Mouse (Mus musculus) heart, embryonic 14.5 days (tissue): Measurements from ENCODE around the gene Rpa3. TPM values are rescaled to one million over a fixed set of nuclear protein-coding genes. Genes with fewer than 3 reads are reported as not detected.

Experiments
- ATAC-seq: fragments of 200-750 bp; cut with Nextera tagmentation; 2 replicates; pipeline ENCODE4 v1.8.0; 2017; ENCODE audit warnings: low read depth, moderate TSS enrichment; ENCODE audit not compliant: insufficient number of reproducible peaks, insufficient read depth, low FRiP score
- H3K27ac ChIP-seq, 2 experiments: fragments of 200-500 bp in 1 of 2; fragments of 300-500 bp in 1 of 2; sonication (generic) in 1 of 2; replicated peaks in 1 of 2; 2 replicates each; pipeline ENCODE4 v1.5.1; 2012 to 2014; ENCODE audit warnings: low read depth in 2 of 2, low read length in 2 of 2, control low read depth in 1 of 2, mild to moderate bottlenecking in 1 of 2, mixed read lengths in 1 of 2; ENCODE audit not compliant: control insufficient read depth in 1 of 2, insufficient read depth in 1 of 2
- H3K27me3 ChIP-seq: fragments of 300-500 bp; sonication (generic); 2 replicates; pipeline ENCODE4 v1.6.1; 2014; ENCODE audit warnings: mild to moderate bottlenecking, low read length, control low read depth; ENCODE audit not compliant: control insufficient read depth, insufficient read depth
- H3K36me3 ChIP-seq: fragments of 300-500 bp; sonication (generic); 2 replicates; pipeline ENCODE4 v1.6.1; 2014; ENCODE audit warnings: mild to moderate bottlenecking, control low read depth, low read length, mixed read lengths; ENCODE audit not compliant: control insufficient read depth, insufficient read depth
- H3K4me1 ChIP-seq, 2 experiments: fragments of 200-500 bp in 1 of 2; fragments of 300-500 bp in 1 of 2; sonication (generic) in 1 of 2; 2 replicates each; pipeline ENCODE4 v1.6.1; 2012 to 2014; ENCODE audit warnings: low read length in 2 of 2, control low read depth in 1 of 2, mixed read lengths in 1 of 2; ENCODE audit not compliant: control insufficient read depth in 2 of 2, insufficient read depth in 2 of 2
- H3K4me2 ChIP-seq: fragments of 300-500 bp; sonication (generic); 2 replicates; pipeline ENCODE4 v1.6.1; 2014; ENCODE audit warnings: mild to moderate bottlenecking, low read length
- H3K4me3 ChIP-seq, 2 experiments: fragments of 200-500 bp in 1 of 2; fragments of 300-500 bp in 1 of 2; sonication (generic) in 1 of 2; 2 replicates each; pipeline ENCODE4 v1.5.1; 2012 to 2014; ENCODE audit warnings: low read length in 2 of 2, mild to moderate bottlenecking in 2 of 2, control low read depth in 1 of 2, low read depth in 1 of 2, moderate library complexity in 1 of 2; ENCODE audit not compliant: control insufficient read depth in 1 of 2, insufficient read depth in 1 of 2
- H3K9ac ChIP-seq: fragments of 300-500 bp; sonication (generic); 2 replicates; pipeline ENCODE4 v1.6.1; 2014; ENCODE audit warnings: mild to moderate bottlenecking, low read length
- H3K9me3 ChIP-seq: fragments of 300-500 bp; sonication (generic); 2 replicates; pipeline ENCODE4 v1.6.1; 2016; ENCODE audit warnings: low read length, control low read depth; ENCODE audit not compliant: control insufficient read depth
- WGBS: fragments of 180-500 bp; shearing (Covaris S2); extraction: QIAGEN DNeasy Blood & Tissue Kit; methylation state at CpG from one replicate; pipeline ENCODE4 v1.1.7; 2014; 5-methylcytosine and 5-hydroxymethylcytosine counted together
- polyA plus RNA-seq: library from polyadenylated mRNA; unstranded; fragments of >200 nt; fragmentation: Nextera tagmentation; extraction: Ambion mirVana; gene quantifications from 2 replicates; pipeline ENCODE4 v1.2.1, GENCODE M21; 2014

Rpa3 gene
- 103 and 109 TPM in 2 replicates for polyA plus RNA-seq

DNA sequence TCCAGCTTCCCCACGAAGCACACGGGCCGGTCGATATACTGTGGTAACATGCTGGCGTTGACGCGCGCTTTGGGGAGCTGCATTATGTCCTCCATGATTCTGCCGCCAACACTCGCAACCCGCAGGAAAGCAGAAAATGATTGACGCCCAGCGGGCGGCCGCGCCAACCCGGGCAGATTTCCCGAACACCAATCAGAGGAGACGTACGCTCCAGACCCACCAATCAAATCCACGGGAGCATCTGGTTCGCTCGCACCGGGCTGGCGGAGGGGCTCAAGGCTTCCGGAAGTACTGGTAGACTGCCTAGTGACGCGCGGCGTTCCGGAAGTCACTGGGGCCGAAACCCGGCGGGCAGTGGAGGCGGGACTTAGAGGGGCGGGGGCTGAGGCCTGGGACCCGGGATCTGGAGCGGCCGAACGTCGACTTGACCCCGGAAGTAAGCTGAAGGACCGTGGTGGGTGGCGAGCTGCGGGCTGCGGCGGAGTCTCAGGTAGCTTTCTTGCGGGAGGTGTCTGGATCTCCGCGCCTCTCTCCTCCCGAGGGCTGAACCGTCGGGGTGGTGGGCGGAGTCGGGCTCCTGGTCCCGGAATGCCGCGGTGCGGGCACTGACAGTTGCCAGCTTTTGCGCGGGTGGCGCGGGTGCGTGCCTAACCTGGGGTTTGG, at the start of gene Rpa3, which contains the start of the genes Umad1 and Gm45062:
TSS of gene Rpa3 (minus strand) at position 170 of the 663 bp plus-strand sequence.
TSS of gene Umad1 (plus strand) at position 285 of the 663 bp plus-strand sequence.
TSS of gene Gm45062 (plus strand) at position 447 of the 663 bp plus-strand sequence.
- ATAC-seq, result peak; percentile 100
- under 1% methylated on average over 63 of the region's 64 CpGs for WGBS

DNA sequence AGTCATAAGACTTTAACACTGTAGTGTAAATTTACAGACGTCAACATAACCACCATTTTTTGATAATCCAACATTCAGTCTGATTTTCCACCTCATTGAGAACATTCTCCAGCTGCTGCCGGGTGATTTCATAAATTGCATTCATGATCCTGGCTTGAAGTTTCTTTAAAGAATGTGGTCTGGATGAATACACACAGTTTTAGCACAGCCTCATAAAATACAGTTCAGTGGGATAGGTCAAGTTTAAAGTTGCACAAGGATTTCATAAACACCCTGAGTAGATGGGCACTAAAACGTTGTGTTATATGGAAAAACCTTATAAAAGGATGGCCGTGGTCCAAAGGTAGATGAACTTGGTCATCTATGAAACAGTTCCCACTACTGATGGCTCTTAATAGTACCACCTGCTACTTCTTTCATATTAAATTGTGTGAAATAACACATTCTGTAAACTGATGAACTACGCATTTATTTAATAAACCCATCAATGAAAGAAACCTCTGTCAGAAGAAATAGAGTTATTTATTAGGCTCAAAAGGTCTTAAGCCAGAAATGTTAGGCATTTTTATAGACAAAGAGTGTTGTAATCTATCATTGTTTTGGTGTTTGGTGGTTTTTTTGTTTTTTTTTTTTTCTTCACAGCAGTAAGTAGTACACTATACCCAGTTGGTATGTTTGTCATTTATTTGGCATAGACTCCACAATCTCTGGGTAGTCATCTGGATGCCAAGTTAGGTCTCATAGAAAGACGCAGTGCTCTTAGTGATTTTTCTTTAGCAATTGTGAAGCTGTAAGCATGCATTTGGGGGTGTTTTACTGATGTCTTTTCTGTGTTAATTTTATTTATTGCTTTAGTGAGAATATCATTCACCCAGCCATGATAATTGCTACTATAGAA, 49.2 kb upstream of the Rpa3 start:
- Histone ChIP-seq H3K9me3 (no peaks in the 10 kb centered on the region), H3K9ac (no peak overlapping the region), H3K4me1 (no peaks in the 10 kb centered on the region), H3K27ac (no peak overlapping the region), H3K27me3 (no peaks in the 10 kb centered on the region), H3K4me2 (no peak overlapping the region), H3K36me3 (no peaks in the 10 kb centered on the region), H3K4me3 (no peak overlapping the region)
- 86% methylated on average over 6 of the region's 6 CpGs for WGBS
- no peak for ATAC-seq

More for the DNA sequence above, at the start of gene Rpa3, which contains the start of the genes Umad1 and Gm45062:
- peak within 1 kb of the TSS; percentile 62 to 79 for H3K4me3 ChIP-seq
- no peaks in the 10 kb centered on the region for H3K27me3 ChIP-seq
- H3K9me3 ChIP-seq, result no peaks in the 10 kb centered on the region
- H3K27ac ChIP-seq, result peak within 1 kb of the TSS; percentile 60 to 79
- H3K4me1 ChIP-seq, result peaks cover 0 to 13% of the 10 kb centered on the region in 2 experiments; a peak in 2 of 4 replicates
- H3K4me2 ChIP-seq, result peak within 1 kb of the TSS; percentile 91
- H3K36me3 ChIP-seq, result peaks cover 27% of the 10 kb centered on the region
- H3K9ac ChIP-seq, result peak within 1 kb of the TSS; percentile 80

DNA sequence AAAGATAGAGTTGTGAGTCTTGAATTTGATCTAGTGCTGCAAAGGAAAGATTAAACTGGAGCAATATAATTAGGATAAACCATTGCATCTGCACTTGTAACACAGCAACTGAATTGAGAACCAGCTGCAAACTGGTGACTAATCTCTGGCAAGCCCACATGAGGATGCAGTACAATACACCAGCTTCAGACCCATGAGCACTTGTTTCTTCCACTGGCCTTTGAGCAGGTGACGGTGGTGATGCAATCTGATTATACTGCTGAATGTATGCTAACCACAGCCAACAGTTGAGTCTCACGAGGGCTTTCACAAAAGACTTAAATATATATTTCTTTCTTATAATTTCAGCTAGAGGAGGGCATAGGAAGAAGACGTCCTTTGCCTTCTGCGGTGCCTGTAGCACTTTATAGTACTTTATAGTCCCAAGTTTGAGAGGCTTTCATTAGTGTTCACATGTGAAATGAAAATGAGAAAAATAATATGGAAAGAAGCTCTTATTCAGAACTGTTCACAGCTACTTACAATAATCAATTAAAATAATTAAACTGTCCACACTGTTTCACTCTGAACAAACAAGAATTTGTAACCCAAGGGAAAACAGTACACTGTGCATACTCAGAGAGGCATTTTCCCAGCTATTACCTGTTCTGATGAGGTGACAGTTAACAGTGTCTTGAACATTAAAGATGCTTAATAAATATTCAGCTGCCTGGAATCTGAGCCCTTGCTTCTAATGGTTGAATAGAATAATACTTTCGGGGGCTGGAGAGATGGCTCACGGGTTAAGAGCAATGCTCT, 40.3 kb upstream of the Rpa3 start:
- Histone ChIP-seq H3K4me2 (no peak overlapping the region), H3K9ac (no peak overlapping the region), H3K9me3 (no peaks in the 10 kb centered on the region), H3K27me3 (no peaks in the 10 kb centered on the region), H3K36me3 (no peaks in the 10 kb centered on the region), H3K27ac (no peak overlapping the region), H3K4me1 (no peaks in the 10 kb centered on the region), H3K4me3 (no peak overlapping the region)
- no peak for ATAC-seq
- WGBS, result 89% methylated on average over 6 of the region's 6 CpGs

DNA sequence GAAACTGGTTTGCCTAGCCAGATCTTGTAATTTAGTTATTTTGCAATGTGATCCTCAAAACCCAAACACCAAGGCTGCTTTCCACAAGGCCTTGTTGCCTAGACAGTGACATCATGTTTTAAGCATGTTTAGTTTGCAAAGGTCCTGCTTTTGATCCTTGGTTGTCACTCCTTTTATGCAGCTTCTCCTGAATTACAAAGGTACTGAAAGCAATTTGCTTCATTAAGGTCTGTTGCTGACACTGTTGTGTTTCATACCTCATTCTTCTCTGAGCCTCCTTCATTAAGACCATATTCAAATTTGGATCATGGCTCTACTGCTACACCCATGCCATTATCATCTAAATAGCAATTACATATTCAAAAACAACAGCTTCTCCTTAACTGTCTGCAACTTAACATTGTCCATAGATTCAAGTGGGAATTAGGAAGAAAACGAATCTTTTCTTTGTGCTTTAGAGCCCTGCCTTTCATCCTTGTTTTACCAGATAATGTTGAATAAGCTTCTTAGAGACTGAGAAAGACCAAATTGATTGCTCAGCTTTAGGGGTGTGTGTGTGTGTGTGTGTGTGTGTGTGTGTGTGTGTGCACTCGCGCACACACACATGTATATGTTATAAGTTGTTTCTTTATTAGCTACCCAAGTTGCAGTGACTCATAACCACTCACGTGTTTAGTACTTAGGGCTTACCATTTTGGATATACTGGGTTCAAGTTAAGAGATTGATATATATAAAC, 35.2 kb upstream of the Rpa3 start:
- Histone ChIP-seq H3K27me3 (no peaks in the 10 kb centered on the region), H3K27ac (no peak overlapping the region), H3K9me3 (no peaks in the 10 kb centered on the region), H3K36me3 (no peaks in the 10 kb centered on the region), H3K9ac (no peak overlapping the region), H3K4me1 (0 out of 4 replicates have a peak, but pooled peaks cover 0 to 4% of the 10 kb centered on the region in 2 experiments), H3K4me2 (no peak overlapping the region), H3K4me3 (no peak overlapping the region)
- 83% methylated on average over 4 of the region's 4 CpGs for WGBS
- ATAC-seq, result no peak

DNA sequence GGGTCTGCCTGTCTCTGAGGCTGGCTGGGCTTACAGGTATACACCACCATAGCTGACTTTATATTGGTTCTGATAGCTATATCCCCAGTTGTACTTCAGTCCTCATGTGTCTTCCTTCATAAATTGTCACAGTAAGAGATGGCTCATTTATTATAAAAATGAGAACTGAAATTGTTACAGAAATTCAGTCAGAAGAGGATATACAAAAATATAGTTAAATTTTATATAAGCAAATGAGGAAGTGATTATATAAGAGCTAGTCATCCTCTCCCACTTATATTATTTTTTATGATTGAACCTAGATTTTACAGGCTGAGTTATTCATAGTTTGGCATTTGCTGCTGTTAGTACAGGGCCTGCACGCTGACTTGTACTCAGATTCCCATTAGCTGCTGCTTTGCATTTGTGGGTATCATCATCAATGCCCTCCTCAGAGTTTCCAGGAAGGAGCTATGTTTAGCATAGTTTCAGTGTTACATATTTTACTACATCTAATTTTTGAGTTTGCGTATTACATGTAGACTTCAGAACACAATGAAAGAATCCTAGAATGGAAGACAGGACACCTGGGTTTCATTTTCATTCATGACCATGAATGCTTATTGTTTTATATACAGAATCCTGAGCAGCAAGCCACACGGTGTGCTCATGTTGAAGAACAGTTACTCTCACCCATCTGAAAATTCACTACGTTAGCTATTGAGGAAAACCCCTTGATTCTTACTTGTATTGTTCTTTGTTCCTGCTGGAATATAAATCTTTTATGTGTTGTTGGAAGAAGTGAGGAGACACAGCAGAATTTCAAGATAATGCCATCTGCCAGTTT, 30.0 kb upstream of the Rpa3 start:
- 86% methylated on average over 4 of the region's 4 CpGs for WGBS
- H3K4me2 ChIP-seq, result no peak overlapping the region
- H3K9me3 ChIP-seq, result no peaks in the 10 kb centered on the region
- no peak overlapping the region for H3K9ac ChIP-seq
- H3K36me3 ChIP-seq, result no peaks in the 10 kb centered on the region
- H3K27ac ChIP-seq, result no peak overlapping the region
- H3K27me3 ChIP-seq, result no peaks in the 10 kb centered on the region
- no peak for ATAC-seq
- H3K4me1 ChIP-seq, result 0 out of 4 replicates have a peak, but pooled peaks cover 0 to 1% of the 10 kb centered on the region in 2 experiments
- H3K4me3 ChIP-seq, result no peak overlapping the region

DNA sequence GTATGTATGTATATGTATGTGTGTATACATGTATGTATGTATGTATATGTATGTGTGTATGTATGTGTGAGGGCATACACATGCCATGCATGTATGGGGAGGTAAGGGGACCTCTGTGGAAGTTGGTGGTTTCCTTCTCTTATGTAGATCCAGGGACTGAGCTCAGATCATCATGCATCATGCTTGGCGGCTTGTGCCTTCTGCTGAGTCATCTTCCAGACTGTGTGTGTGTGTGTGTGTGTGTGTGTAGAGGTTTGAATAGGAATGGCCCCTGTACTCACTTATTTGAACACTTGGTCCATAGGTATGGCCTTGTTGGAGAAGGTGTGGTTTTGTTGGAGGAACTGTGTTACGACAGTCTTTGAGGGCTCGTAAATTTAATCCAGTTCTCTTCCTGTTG, 27.2 kb upstream of the Rpa3 start:
- Histone ChIP-seq H3K36me3 (no peaks in the 10 kb centered on the region), H3K9me3 (no peaks in the 10 kb centered on the region), H3K4me2 (no peak overlapping the region), H3K4me3 (no peak overlapping the region), H3K4me1 (no peaks in the 10 kb centered on the region), H3K27me3 (no peaks in the 10 kb centered on the region), H3K27ac (no peak overlapping the region), H3K9ac (no peak overlapping the region)
- ATAC-seq, result no peak
- 93% methylated on average over 3 of the region's 3 CpGs for WGBS
